Mouse (Mus musculus) olfactory bulb, adult 2 months (tissue): ENCODE measurements around the gene Pou6f1. TPM values are rescaled to one million over a fixed set of nuclear protein-coding genes. Genes with fewer than 3 reads are reported as not detected.
A peak's percentile ranks its signal among the peaks of the same experiment; 100 is the strongest.
"Not testable (repeated sequence)": the region's sequence is repeated elsewhere in the genome, so short reads cannot be mapped to it uniquely, and the experiment has no call there.

Experiments
- H3K27ac ChIP-seq: fragments of 200-500 bp; 2 replicates; pipeline ENCODE4 v1.5.1; 2012; ENCODE audit warnings: low read depth, low read length; ENCODE audit not compliant: insufficient read depth
- H3K4me1 ChIP-seq: fragments of 200-500 bp; 2 replicates; pipeline ENCODE4 v1.6.1; 2012; ENCODE audit warnings: low read length; ENCODE audit not compliant: control insufficient read depth, insufficient read depth
- H3K4me3 ChIP-seq: fragments of 200-500 bp; 2 replicates; pipeline ENCODE4 v1.5.1; 2012; ENCODE audit warnings: mild to moderate bottlenecking, low read depth, low read length, moderate library complexity; ENCODE audit not compliant: insufficient read depth
- CTCF ChIP-seq: fragments of 200-500 bp; IDR thresholded peaks from 2 replicates; pipeline ENCODE4 v1.5.1; 2012; ENCODE audit warnings: low read depth, mild to moderate bottlenecking, low read length, moderate library complexity; ENCODE audit not compliant: insufficient read depth
- POLR2A ChIP-seq: fragments of 200-500 bp; IDR thresholded peaks from 2 replicates; pipeline ENCODE4 v1.6.1; 2012; ENCODE audit warnings: mild to moderate bottlenecking, low read depth, low read length, moderate library complexity; ENCODE audit not compliant: insufficient read depth
- WGBS: fragments of 180-500 bp; shearing (Covaris S2); methylation state at CpG from one replicate; pipeline ENCODE4 v1.1.7; 2018; 5-methylcytosine and 5-hydroxymethylcytosine counted together
- polyA plus RNA-seq: library from polyadenylated mRNA; stranded (reverse); fragments of >200 nt; gene quantifications from 2 replicates; pipeline ENCODE4 v1.2.4, GENCODE M21; 2012; ENCODE audit warnings: low replicate concordance; ENCODE audit not compliant: missing spikeins, insufficient read depth, insufficient read length

Pou6f1 gene
- polyA plus RNA-seq, 1 experiment: not detected

GRCm38 (mm10) chr15:100569239-100569638 is 30.5 kb downstream of the Pou6f1 start:
- TF ChIP-seq POLR2A (no peak), CTCF (no peak)
- 80% methylated on average over 3 of the region's 3 CpGs for WGBS
- Histone ChIP-seq H3K4me1 (0 out of 2 replicates have a peak, but pooled peaks cover 7% of the 10 kb centered on the region), H3K4me3 (no peak overlapping the region), H3K27ac (no peak overlapping the region)

- WGBS: 59% methylated on average over 2 of the region's 2 CpGs
- H3K27ac ChIP-seq: no peak overlapping the region
- H3K4me3 ChIP-seq: no peak overlapping the region
- TF ChIP-seq CTCF (no peak), POLR2A (no peak)
- H3K4me1 ChIP-seq: no peaks in the 10 kb centered on the region
Observed at GRCm38 (mm10) chr15:100566531-100566930, 33.3 kb downstream of the Pou6f1 start.

- no peak for TF ChIP-seq CTCF
- no peak for TF ChIP-seq POLR2A
- no peak overlapping the region for H3K27ac ChIP-seq
- 76% methylated on average over 5 of the region's 5 CpGs for WGBS
- H3K4me1 ChIP-seq: no peaks in the 10 kb centered on the region
- H3K4me3 ChIP-seq: no peak overlapping the region
Observed at GRCm38 (mm10) chr15:100557705-100558433, 41.9 kb downstream of the Pou6f1 start.

GRCm38 (mm10) chr15:100556378-100556777 is 43.4 kb downstream of the Pou6f1 start:
- TF ChIP-seq POLR2A: no peak
- Histone ChIP-seq H3K4me3 (no peak overlapping the region), H3K27ac (no peak overlapping the region), H3K4me1 (no peaks in the 10 kb centered on the region)
- 86% methylated on average over 9 of the region's 9 CpGs for WGBS

- no peak overlapping the region for H3K4me3 ChIP-seq
- H3K27ac ChIP-seq: no peak overlapping the region
- H3K4me1 ChIP-seq: no peaks in the 10 kb centered on the region
- TF ChIP-seq CTCF (no peak), POLR2A (no peak)
- 76% methylated on average over 5 of the region's 5 CpGs for WGBS
Observed at GRCm38 (mm10) chr15:100555965-100556364, 43.8 kb downstream of the Pou6f1 start.

- under 1% methylated on average over 84 of the region's 84 CpGs for WGBS
- Histone ChIP-seq H3K27ac (peak within 1 kb of the TSS; percentile 41; the same call in 1 of the 2 replicates), H3K4me3 (peak within 1 kb of the TSS; percentile 88), H3K4me1 (peaks cover 7% of the 10 kb centered on the region; the same call in 1 of the 2 replicates)
- TF ChIP-seq POLR2A (peak; percentile 70), CTCF (no peak)
Observed at GRCm38 (mm10) chr15:100551326-100552307, 48.2 kb downstream of the Pou6f1 start, which contains the start of gene Tfcp2. Gene Tfcp2, minus strand, starts transcription at chr15:100552008.

GRCm38 (mm10) chr15:100550280-100550679 is 49.5 kb downstream of the Pou6f1 start:
- no peak for TF ChIP-seq POLR2A
- TF ChIP-seq CTCF: no peak
- peaks cover 7% of the 10 kb centered on the region; the same call in 1 of the 2 replicates for H3K4me1 ChIP-seq
- H3K27ac ChIP-seq: no peak overlapping the region
- 72% methylated on average over 4 of the region's 4 CpGs for WGBS
- no peak overlapping the region for H3K4me3 ChIP-seq

- H3K4me1 ChIP-seq, H3K27ac ChIP-seq, H3K4me3 ChIP-seq: not testable (repeated sequence)
- 98% methylated on average over 14 of the region's 14 CpGs for WGBS
Observed at GRCm38 (mm10) chr15:100543651-100544030, 56.1 kb downstream of the Pou6f1 start.

- WGBS: 97% methylated on average over 28 of the region's 28 CpGs
- H3K27ac ChIP-seq, H3K4me1 ChIP-seq, H3K4me3 ChIP-seq: not testable (repeated sequence)
Observed at GRCm38 (mm10) chr15:100542876-100543650, 56.7 kb downstream of the Pou6f1 start.
